Mouse (Mus musculus) hindbrain, embryonic 15.5 days (tissue): ENCODE data around the gene Nos2. TPM values are rescaled to one million over a fixed set of nuclear protein-coding genes. Genes with fewer than 3 reads are reported as not detected.
"Not testable (repeated sequence)": the region's sequence is repeated elsewhere in the genome, so short reads cannot be mapped to it uniquely, and the experiment has no call there.

Experiments
- ATAC-seq: fragments of 200-750 bp; cut with Nextera tagmentation; 2 replicates; pipeline ENCODE4 v1.8.0; 2017; ENCODE audit warnings: low read depth, moderate number of reproducible peaks, moderate TSS enrichment; ENCODE audit not compliant: low FRiP score
- H3K27ac ChIP-seq: fragments of 300-500 bp; sonication (generic); replicated peaks from 2 replicates; pipeline ENCODE4 v1.5.1; 2015; ENCODE audit warnings: mild to moderate bottlenecking, inconsistent platforms
- H3K27me3 ChIP-seq: fragments of 300-500 bp; sonication (generic); 2 replicates; pipeline ENCODE4 v1.6.1; 2015; ENCODE audit warnings: control low read depth, inconsistent platforms
- H3K36me3 ChIP-seq: fragments of 300-500 bp; sonication (generic); 2 replicates; pipeline ENCODE4 v1.6.1; 2015; ENCODE audit warnings: control low read depth, inconsistent platforms
- H3K4me1 ChIP-seq: fragments of 300-500 bp; sonication (generic); replicated peaks from 2 replicates; pipeline ENCODE4 v1.6.1; 2015; ENCODE audit warnings: control low read depth, inconsistent platforms
- H3K4me2 ChIP-seq: fragments of 300-500 bp; sonication (generic); 2 replicates; pipeline ENCODE4 v1.6.1; 2015; ENCODE audit warnings: moderate library complexity, mild to moderate bottlenecking, inconsistent platforms
- H3K4me3 ChIP-seq: fragments of 300-500 bp; sonication (generic); 2 replicates; pipeline ENCODE4 v1.5.1; 2015; ENCODE audit warnings: mild to moderate bottlenecking, inconsistent platforms
- H3K9ac ChIP-seq: fragments of 300-500 bp; sonication (generic); 2 replicates; pipeline ENCODE4 v1.6.1; 2015; ENCODE audit warnings: inconsistent platforms
- H3K9me3 ChIP-seq: fragments of 300-500 bp; sonication (generic); 2 replicates; pipeline ENCODE4 v1.6.1; 2016; ENCODE audit warnings: control low read depth, inconsistent platforms
- WGBS: fragments of 180-500 bp; shearing (Covaris S2); methylation state at CpG from one replicate; pipeline ENCODE4 v1.1.7; 2015; 5-methylcytosine and 5-hydroxymethylcytosine counted together
- polyA plus RNA-seq: library from polyadenylated mRNA; unstranded; fragments of >200 nt; fragmentation: Nextera tagmentation; extraction: Ambion mirVana; gene quantifications from 2 replicates; pipeline ENCODE4 v1.2.1, GENCODE M21; 2015

Nos2 gene
- polyA plus RNA-seq, 1 experiment from 2014 or later: 1.6 TPM

GRCm38 (mm10) chr11:79001871-79002270 lies 81.3 kb downstream of the Nos2 start:
- ATAC-seq: no peak
- no peak overlapping the region for H3K9ac ChIP-seq
- H3K9me3 ChIP-seq: no peaks in the 10 kb centered on the region; the same call in 1 of the 2 replicates
- H3K4me2 ChIP-seq: no peak overlapping the region
- 97% methylated on average over 4 of the region's 4 CpGs for WGBS
- H3K4me1 ChIP-seq: no peaks in the 10 kb centered on the region
- no peaks in the 10 kb centered on the region for H3K27me3 ChIP-seq
- H3K36me3 ChIP-seq: no peaks in the 10 kb centered on the region
- no peak overlapping the region for H3K27ac ChIP-seq
- H3K4me3 ChIP-seq: no peak overlapping the region

- WGBS: 72% methylated on average over 5 of the region's 5 CpGs
- H3K36me3 ChIP-seq: no peaks in the 10 kb centered on the region
- H3K9ac ChIP-seq: no peak overlapping the region
- H3K9me3 ChIP-seq: no peaks in the 10 kb centered on the region
- ATAC-seq: no peak
- H3K4me3 ChIP-seq: no peak overlapping the region
- no peaks in the 10 kb centered on the region for H3K4me1 ChIP-seq
- no peaks in the 10 kb centered on the region for H3K27me3 ChIP-seq
- no peak overlapping the region for H3K4me2 ChIP-seq
- H3K27ac ChIP-seq: no peak overlapping the region
Observed at GRCm38 (mm10) chr11:79002551-79002951, 82.0 kb downstream of the Nos2 start.

GRCm38 (mm10) chr11:79003053-79003768 lies 82.6 kb downstream of the Nos2 start:
- no peak for ATAC-seq
- WGBS: 83% methylated on average over 11 of the region's 11 CpGs

DNA sequence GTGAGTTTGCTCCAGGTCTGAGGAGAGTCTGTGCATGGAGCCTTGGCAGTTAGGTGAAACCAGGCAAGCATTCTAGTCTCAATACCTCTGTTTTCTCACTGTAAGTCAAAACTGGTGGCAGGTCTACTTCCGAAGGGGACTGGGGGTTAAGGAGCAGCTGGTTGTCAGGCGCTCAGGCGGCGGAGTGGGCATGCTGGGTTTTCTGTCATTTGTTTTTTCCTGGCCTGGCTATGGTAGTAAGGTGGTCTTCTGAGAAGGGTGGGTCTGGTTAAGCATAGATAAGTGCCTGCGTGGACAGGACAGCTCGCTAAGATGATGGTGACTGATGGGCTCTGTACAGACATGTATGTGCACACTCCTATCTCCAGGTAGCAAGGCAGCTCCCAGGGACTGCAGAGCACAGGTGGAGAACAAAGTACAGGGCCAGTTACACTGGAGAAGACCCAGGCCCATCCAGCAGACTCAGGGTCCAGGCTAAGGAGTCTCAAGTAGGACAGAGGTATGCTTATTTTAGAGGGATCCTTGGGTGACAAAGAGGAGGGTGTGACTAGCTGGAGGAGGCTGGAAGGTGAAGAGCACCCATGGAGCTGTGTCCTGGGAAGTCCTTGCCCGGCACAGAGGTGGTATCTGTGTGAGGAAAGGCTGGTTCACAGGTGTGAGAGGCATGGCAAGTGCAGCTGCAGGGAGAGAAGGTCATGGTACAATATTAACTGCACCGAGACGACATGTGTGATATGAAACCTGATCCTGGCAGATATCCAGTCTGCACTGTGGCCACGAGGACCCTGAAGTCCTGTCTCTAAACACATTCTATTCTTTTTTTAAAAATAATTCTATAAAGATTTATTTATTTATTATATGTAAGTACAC lies 83.4 kb downstream of the Nos2 start:
- 89% methylated on average over 10 of the region's 10 CpGs for WGBS
- H3K4me2 ChIP-seq: no peak overlapping the region
- H3K9ac ChIP-seq: no peak overlapping the region
- H3K9me3 ChIP-seq: no peaks in the 10 kb centered on the region
- no peaks in the 10 kb centered on the region for H3K36me3 ChIP-seq
- no peaks in the 10 kb centered on the region for H3K27me3 ChIP-seq
- no peak overlapping the region for H3K4me3 ChIP-seq
- no peak overlapping the region for H3K27ac ChIP-seq
- no peak for ATAC-seq
- no peaks in the 10 kb centered on the region for H3K4me1 ChIP-seq

More at GRCm38 (mm10) chr11:79003053-79003768, 82.6 kb downstream of the Nos2 start:
- no peaks in the 10 kb centered on the region for H3K27me3 ChIP-seq
- H3K27ac ChIP-seq: no peak overlapping the region
- H3K9ac ChIP-seq: no peak overlapping the region
- H3K4me1 ChIP-seq: no peaks in the 10 kb centered on the region
- no peak overlapping the region for H3K4me2 ChIP-seq
- H3K4me3 ChIP-seq: no peak overlapping the region
- no peaks in the 10 kb centered on the region for H3K36me3 ChIP-seq
- no peaks in the 10 kb centered on the region for H3K9me3 ChIP-seq

DNA sequence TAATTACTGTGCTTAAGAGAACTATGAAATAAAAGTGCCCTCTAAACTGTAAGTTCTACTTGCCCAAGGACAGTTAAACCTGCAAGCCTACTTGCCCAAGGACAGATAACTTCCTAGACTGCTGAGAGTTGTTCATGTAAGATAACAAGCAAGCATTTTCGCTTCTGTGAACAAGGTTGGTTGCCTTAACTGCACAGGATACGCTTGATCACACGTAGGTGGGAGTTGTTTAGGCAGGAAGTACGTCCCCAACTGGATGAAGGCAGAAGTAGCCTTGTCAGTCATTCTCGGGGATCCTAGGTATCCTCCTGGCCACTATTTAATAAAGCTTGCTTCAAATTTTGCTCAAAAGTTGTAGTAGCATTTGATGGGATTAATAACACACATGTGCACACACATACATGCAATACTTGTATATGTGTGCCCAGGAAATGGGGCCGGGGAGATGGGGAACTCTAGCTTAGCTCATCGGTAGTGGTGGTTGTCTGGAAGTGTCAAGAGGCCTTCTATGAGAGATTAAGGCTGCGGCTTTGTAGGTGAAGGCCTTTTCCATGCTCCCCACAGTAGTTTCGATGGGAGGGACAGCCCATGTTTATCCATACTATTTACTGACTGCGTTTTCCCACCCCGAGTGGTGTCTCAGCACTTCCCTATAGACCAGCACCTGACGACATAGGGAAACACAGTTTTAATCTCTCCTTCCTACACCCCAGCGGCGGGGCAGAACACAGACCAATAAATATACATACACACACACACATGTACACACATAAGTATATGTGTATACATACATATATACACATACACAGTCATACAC lies 85.2 kb downstream of the Nos2 start:
- no peaks in the 10 kb centered on the region for H3K27me3 ChIP-seq
- no peak overlapping the region for H3K4me2 ChIP-seq
- no peak overlapping the region for H3K27ac ChIP-seq
- no peaks in the 10 kb centered on the region for H3K4me1 ChIP-seq
- WGBS: 90% methylated on average over 14 of the region's 14 CpGs
- H3K9ac ChIP-seq: no peak overlapping the region
- H3K36me3 ChIP-seq: no peaks in the 10 kb centered on the region
- H3K9me3 ChIP-seq: no peaks in the 10 kb centered on the region
- no peak overlapping the region for H3K4me3 ChIP-seq
- ATAC-seq: no peak

- Histone ChIP-seq H3K4me2 (no peak overlapping the region), H3K36me3 (no peaks in the 10 kb centered on the region), H3K9me3 (no peaks in the 10 kb centered on the region), H3K27ac (no peak overlapping the region), H3K4me3 (no peak overlapping the region), H3K27me3 (no peaks in the 10 kb centered on the region), H3K9ac (no peak overlapping the region), H3K4me1 (no peaks in the 10 kb centered on the region)
- WGBS: 74% methylated on average over 5 of the region's 5 CpGs
- no peak for ATAC-seq
Observed at GRCm38 (mm10) chr11:79006417-79006816, 85.8 kb downstream of the Nos2 start.

GRCm38 (mm10) chr11:79007356-79007755 lies 86.8 kb downstream of the Nos2 start:
- not testable (repeated sequence) for H3K27ac ChIP-seq, H3K9me3 ChIP-seq, ATAC-seq, H3K36me3 ChIP-seq, H3K4me2 ChIP-seq, H3K27me3 ChIP-seq, H3K9ac ChIP-seq, H3K4me1 ChIP-seq, H3K4me3 ChIP-seq
- WGBS: 91% methylated on average over 3 of the region's 3 CpGs

DNA sequence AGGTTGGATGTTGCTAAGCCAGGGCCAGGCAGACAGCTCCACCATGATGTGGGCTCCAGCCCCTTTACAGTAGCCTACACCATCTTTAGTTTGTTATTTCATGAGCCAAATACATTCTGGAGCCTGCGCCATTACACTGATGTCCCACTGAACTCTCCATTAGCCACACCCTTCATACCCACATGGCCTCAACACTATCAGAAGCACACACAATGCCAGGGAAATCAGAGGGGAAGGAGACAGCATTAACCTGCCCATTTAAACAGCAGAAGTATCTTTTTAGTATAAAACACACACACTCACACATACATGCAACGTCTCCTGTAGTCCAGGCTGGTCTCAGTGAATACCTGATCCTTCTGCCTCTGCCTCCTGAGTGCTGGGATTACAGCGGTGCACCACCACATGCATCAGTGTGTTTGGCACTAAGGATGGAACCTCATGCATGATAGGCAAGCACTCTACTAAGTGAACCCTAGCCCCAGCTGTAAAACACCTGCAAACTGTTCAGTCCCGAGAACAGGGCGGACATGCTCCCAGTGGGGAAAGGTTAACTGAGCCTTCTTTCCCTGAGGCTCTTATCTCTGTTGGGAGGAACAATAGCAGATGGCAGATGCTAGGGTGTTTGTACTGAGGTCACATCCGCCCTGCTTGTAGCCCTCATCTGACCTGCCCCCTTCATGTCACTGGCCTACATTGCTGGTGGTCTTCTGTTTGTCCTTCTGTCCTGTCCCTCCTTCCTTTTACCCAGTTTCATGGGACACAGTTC lies 87.6 kb downstream of the Nos2 start:
- WGBS: 74% methylated on average over 6 of the region's 6 CpGs
- Histone ChIP-seq H3K4me1 (no peaks in the 10 kb centered on the region), H3K4me3 (no peak overlapping the region), H3K27me3 (no peaks in the 10 kb centered on the region), H3K4me2 (no peak overlapping the region), H3K36me3 (no peaks in the 10 kb centered on the region), H3K27ac (no peak overlapping the region), H3K9me3 (no peaks in the 10 kb centered on the region), H3K9ac (no peak overlapping the region)
- no peak for ATAC-seq

DNA sequence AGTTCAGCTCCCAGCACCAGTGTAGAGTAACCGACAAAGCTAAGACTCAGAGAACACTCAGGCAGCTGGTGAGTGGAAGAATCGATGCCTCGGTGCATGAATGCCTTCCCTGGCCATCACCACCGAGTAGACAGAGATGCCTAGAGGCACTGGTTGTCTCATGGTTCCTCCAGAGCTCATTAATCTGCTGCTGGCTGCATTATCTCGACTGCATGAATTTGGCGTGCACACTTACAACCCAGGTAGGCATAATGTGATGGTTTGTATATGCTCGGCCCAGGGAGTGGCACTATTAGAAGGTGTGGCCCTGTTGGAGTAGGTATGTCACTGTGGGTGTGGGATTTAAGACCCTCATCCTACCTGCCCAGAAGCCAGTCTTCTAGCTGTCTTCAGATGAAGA lies 88.3 kb downstream of the Nos2 start:
- no peak for ATAC-seq
- no peak overlapping the region for H3K9ac ChIP-seq
- H3K27me3 ChIP-seq: no peaks in the 10 kb centered on the region
- H3K36me3 ChIP-seq: no peaks in the 10 kb centered on the region
- H3K4me2 ChIP-seq: no peak overlapping the region
- no peak overlapping the region for H3K4me3 ChIP-seq
- WGBS: 63% methylated on average over 7 of the region's 7 CpGs
- no peak overlapping the region for H3K27ac ChIP-seq
- H3K9me3 ChIP-seq: no peaks in the 10 kb centered on the region
- no peaks in the 10 kb centered on the region for H3K4me1 ChIP-seq
